Mouse (Mus musculus): ENCODE data around the gene Cdkn1a. TPM values are rescaled to one million over a fixed set of nuclear protein-coding genes. Genes with fewer than 3 reads are reported as not detected.
A peak's percentile ranks its signal among the peaks of the same experiment; 100 is the strongest.
"Not testable (repeated sequence)": the region's sequence is repeated elsewhere in the genome, so short reads cannot be mapped to it uniquely, and the experiment has no call there.

Cdkn1a gene
- 70.1 and 70.7 TPM in 2 replicates for polyA plus RNA-seq (2015; fragmentation: Nextera tagmentation; extraction: Ambion mirVana)

DNA sequence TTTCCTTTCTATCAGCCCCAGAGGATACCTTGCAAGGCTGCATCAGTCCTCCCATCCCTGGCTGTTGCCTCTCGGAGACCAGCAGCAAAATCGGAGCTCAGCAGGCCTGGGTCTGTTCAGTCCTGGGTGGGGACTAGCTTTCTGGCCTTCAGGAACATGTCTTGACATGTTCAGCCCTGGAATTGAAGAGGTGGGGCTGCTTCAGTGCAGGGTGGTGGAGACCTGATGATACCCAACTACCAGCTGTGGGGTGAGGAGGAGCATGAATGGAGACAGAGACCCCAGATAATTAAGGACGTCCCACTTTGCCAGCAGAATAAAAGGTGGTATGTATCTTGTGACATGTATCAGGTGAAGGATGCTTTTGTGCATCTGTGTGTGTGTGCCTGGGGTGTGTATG lies at the start of gene Cdkn1a:
Gene Cdkn1a, plus strand, starts transcription at position 201 of the 400 bp plus-strand sequence.
- Histone ChIP-seq H3K36me3 (ENCODE audit: control insufficient read depth, insufficient read depth) (no peaks in the 10 kb centered on the region), H3K4me1 (ENCODE audit: control insufficient read depth, insufficient read depth, low read length) (peaks cover 9% of the 10 kb centered on the region), H3K4me3 (ENCODE audit: low read length) (no peak within 1 kb of the TSS), H3K9me3 (replicated peaks; ENCODE audit: control insufficient read depth, low read length) (no peaks in the 10 kb centered on the region), H3K27me3 (ENCODE audit: control insufficient read depth, insufficient read depth, low read length) (peaks cover 12% of the 10 kb centered on the region), H3K9ac (ENCODE audit: low read length) (no peak within 1 kb of the TSS), H3K4me2 (ENCODE audit: low read depth, low read length) (no peak within 1 kb of the TSS), H3K27ac (ENCODE audit: low read length) (no peak within 1 kb of the TSS)
- 85% methylated on average over 3 of the region's 3 CpGs for WGBS
- ATAC-seq (replicated peaks; ENCODE audit: extremely low read depth, insufficient read depth, low FRiP score) = no peak

DNA sequence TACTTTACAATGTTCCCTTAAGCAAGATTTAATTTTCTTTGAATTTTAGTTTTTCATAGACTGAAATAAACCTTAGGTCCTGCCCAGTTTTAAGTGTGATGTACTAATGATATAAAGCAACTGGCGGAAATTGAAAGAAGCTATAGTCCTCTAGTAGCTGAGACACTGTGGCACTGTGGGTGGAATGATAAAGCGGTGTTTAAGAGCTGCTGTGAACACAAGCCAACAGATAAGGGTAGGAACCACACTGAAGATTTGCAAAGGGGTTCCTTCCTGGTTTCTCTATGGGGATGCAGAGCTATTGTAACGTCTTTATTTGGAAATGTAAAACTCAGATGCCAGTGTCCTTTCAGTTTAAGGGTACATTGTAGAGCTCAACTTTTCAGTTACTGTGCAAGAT lies 49.1 kb upstream of the Cdkn1a start:
- not testable (repeated sequence) for H3K27ac ChIP-seq (ENCODE audit: low read length); H3K4me2 ChIP-seq (ENCODE audit: low read depth, low read length); H3K9me3 ChIP-seq (replicated peaks; ENCODE audit: control insufficient read depth, low read length); H3K27me3 ChIP-seq (ENCODE audit: control insufficient read depth, insufficient read depth, low read length); H3K4me3 ChIP-seq (ENCODE audit: low read length); H3K9ac ChIP-seq (ENCODE audit: low read length); ATAC-seq (replicated peaks; ENCODE audit: extremely low read depth, insufficient read depth, low FRiP score)
- H3K4me1 ChIP-seq (ENCODE audit: control insufficient read depth, insufficient read depth, low read length) = peaks cover 21% of the 10 kb centered on the region
- peaks cover 62% of the 10 kb centered on the region for H3K36me3 ChIP-seq (ENCODE audit: control insufficient read depth, insufficient read depth)
- 45% methylated on average over 3 of the region's 3 CpGs for WGBS

DNA sequence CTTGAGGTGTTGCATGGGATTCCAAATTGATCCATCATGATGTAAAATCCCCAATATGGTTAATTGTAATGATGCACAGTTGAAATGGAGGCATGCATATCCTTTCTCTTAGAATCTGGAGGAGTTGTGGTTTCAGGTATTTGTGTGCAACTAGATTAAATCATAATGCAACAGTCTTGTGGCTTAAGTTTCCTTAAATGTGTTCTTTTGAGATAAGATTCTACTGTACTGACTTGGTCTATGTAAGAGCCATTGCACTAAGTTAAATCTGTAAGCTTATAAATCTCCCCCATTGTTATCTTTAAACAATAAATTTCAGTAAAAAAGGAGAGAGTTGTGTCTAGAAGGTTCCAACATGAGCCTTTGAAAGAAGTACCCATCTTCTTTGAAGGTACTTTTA lies 48.2 kb upstream of the Cdkn1a start:
- H3K36me3 ChIP-seq (ENCODE audit: control insufficient read depth, insufficient read depth) = peaks cover 59% of the 10 kb centered on the region
- H3K4me1 ChIP-seq (ENCODE audit: control insufficient read depth, insufficient read depth, low read length) = peaks cover 13% of the 10 kb centered on the region
- no peaks in the 10 kb centered on the region for H3K9me3 ChIP-seq (replicated peaks; ENCODE audit: control insufficient read depth, low read length)
- H3K4me2 ChIP-seq (ENCODE audit: low read depth, low read length) = no peak overlapping the region
- no peaks in the 10 kb centered on the region for H3K27me3 ChIP-seq (ENCODE audit: control insufficient read depth, insufficient read depth, low read length)
- no peak overlapping the region for H3K9ac ChIP-seq (ENCODE audit: low read length)
- no peak overlapping the region for H3K27ac ChIP-seq (ENCODE audit: low read length)
- no peak overlapping the region for H3K4me3 ChIP-seq (ENCODE audit: low read length)
- ATAC-seq (replicated peaks; ENCODE audit: extremely low read depth, insufficient read depth, low FRiP score) = no peak

DNA sequence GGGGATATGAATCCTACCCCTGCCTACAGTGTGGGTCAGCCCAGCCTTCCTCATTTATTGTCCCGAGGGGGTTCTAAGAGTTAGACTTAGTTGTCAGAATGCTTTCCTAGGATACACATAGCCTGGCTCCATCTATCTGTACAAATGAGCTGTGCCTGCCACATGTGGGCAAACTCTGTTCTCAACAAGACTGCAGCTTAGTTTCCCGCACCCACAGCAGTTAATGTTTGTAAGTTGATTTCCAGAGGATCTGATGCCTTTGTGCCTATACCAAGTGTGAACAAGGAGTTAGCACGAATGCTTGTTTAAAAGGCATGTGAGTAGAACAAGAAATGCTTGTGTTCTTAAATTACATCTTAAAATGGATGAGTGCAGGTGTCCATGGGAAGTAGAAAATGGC lies 47.2 kb upstream of the Cdkn1a start:
- no peak for ATAC-seq (replicated peaks; ENCODE audit: extremely low read depth, insufficient read depth, low FRiP score)
- no peak overlapping the region for H3K27ac ChIP-seq (ENCODE audit: low read length)
- H3K4me2 ChIP-seq (ENCODE audit: low read depth, low read length) = no peak overlapping the region
- WGBS = 89% methylated on average over 3 of the region's 3 CpGs
- no peaks in the 10 kb centered on the region for H3K9me3 ChIP-seq (replicated peaks; ENCODE audit: control insufficient read depth, low read length)
- peaks cover 12% of the 10 kb centered on the region for H3K4me1 ChIP-seq (ENCODE audit: control insufficient read depth, insufficient read depth, low read length)
- no peak overlapping the region for H3K9ac ChIP-seq (ENCODE audit: low read length)
- H3K4me3 ChIP-seq (ENCODE audit: low read length) = no peak overlapping the region
- no peaks in the 10 kb centered on the region for H3K27me3 ChIP-seq (ENCODE audit: control insufficient read depth, insufficient read depth, low read length)
- H3K36me3 ChIP-seq (ENCODE audit: control insufficient read depth, insufficient read depth) = peaks cover 57% of the 10 kb centered on the region

DNA sequence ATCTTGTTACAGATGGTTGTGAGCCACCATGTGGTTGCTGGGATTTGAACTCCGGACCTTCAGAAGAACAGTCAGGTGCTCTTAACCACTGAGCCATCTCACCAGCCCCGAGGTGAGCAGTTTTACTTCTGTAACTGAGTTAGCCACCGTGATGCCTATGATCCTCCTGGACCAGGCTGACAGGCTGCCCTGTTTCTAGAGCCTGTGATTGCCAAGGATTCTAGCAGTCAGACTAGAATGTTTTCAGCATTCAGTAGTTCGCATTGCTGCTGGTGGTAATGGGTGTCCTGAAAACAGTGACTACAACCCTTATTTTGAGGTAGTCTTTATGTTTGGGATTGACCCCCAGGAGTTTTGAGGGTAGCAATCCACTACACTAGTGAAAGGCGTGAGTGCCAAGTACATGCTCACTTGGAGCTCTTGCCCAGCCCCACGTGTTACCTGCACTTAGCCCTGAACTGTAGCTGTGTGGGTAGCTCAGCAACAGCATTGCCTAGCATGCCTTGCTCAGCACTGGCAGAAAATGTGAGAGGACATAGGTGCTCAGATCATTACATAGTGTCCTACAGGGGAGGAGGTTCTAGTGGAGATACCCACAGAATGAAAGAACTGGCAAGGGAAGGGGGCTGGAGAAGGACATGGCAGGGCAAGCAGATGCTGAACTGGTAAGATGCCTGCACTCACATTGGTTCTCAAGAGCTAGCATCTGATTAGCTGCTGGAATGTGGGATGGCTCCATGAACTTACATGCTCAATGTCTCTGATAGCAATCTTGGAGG lies 46.4 kb upstream of the Cdkn1a start:
- Histone ChIP-seq H3K4me2 (ENCODE audit: low read depth, low read length) (no peak overlapping the region), H3K9ac (ENCODE audit: low read length) (no peak overlapping the region), H3K4me3 (ENCODE audit: low read length) (no peak overlapping the region), H3K4me1 (ENCODE audit: control insufficient read depth, insufficient read depth, low read length) (peaks cover 13% of the 10 kb centered on the region), H3K27ac (ENCODE audit: low read length) (no peak overlapping the region), H3K36me3 (ENCODE audit: control insufficient read depth, insufficient read depth) (peaks cover 52% of the 10 kb centered on the region), H3K9me3 (replicated peaks; ENCODE audit: control insufficient read depth, low read length) (no peaks in the 10 kb centered on the region), H3K27me3 (ENCODE audit: control insufficient read depth, insufficient read depth, low read length) (no peaks in the 10 kb centered on the region)
- ATAC-seq (replicated peaks; ENCODE audit: extremely low read depth, insufficient read depth, low FRiP score) = no peak
- 83% methylated on average over 6 of the region's 6 CpGs for WGBS

DNA sequence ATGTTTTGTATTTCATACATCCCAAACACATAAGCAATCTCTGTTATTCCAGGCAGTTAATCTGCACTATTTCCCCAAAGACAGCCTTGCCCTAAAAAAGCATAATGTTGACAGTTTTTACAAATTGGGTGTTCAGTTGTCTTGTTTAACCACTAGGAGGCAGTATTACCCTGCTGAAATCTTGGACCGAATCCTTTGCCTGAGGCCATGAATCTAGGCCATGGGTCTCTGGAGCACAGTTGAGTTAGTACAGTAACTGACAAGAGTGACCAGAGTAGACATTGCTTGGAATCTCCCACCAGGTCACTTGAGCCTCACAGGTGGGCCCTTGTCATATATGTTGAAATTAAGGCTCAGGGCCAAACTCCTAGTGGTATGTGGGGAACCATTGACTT lies 45.9 kb upstream of the Cdkn1a start:
- H3K4me3 ChIP-seq (ENCODE audit: low read length) = no peak overlapping the region
- peaks cover 47% of the 10 kb centered on the region for H3K36me3 ChIP-seq (ENCODE audit: control insufficient read depth, insufficient read depth)
- no peak overlapping the region for H3K9ac ChIP-seq (ENCODE audit: low read length)
- no peak for ATAC-seq (replicated peaks; ENCODE audit: extremely low read depth, insufficient read depth, low FRiP score)
- H3K4me2 ChIP-seq (ENCODE audit: low read depth, low read length) = no peak overlapping the region
- peak overlapping the region; percentile 41; the same call in 1 of the 2 replicates for H3K27ac ChIP-seq (ENCODE audit: low read length)
- no peaks in the 10 kb centered on the region for H3K9me3 ChIP-seq (replicated peaks; ENCODE audit: control insufficient read depth, low read length)
- H3K4me1 ChIP-seq (ENCODE audit: control insufficient read depth, insufficient read depth, low read length) = peaks cover 10% of the 10 kb centered on the region
- no peaks in the 10 kb centered on the region for H3K27me3 ChIP-seq (ENCODE audit: control insufficient read depth, insufficient read depth, low read length)
- WGBS = 70% methylated on average over 1 of the region's 1 CpGs

DNA sequence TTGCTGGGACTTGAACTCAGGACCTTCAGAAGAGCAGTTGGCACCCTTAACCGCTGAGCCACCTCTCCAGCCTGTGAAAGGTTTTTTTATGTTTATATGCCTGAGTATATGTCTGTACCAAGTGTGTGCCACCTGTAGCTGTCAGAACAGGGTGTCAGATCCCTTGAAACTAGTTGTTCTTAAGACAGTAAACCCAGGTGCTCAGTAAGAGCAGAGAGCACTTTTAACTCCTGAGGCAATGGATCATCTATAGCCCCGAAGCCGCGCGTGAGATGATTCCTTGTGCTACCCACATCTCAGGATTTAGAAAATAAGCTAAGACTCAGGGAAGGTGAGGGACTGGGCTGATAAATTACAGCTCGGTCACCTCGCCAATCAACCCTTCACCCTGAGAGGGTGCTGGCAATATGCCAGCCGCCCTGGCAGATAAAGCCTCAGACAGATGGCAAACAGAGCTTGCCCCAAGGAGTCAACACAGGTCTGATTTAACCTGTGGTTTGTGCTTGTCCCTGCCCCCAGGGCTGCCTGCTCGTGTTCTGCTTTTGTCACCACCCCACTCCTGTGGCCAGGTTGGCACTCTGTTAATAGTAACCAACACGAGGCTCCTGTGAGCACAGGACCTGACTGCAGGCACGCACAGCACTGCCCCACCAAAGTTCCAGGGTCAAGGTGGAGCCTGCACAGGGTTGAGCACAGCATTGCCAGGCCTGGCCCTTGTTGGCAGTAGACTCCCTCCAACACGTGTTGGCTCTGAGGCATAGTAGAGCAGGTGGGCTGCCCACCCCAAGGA lies 44.8 kb upstream of the Cdkn1a start:
- peaks cover 39% of the 10 kb centered on the region for H3K36me3 ChIP-seq (ENCODE audit: control insufficient read depth, insufficient read depth)
- H3K27ac ChIP-seq (ENCODE audit: low read length) = peak overlapping the region; percentile 27
- no peaks in the 10 kb centered on the region for H3K27me3 ChIP-seq (ENCODE audit: control insufficient read depth, insufficient read depth, low read length)
- peak; percentile 21 for ATAC-seq (replicated peaks; ENCODE audit: extremely low read depth, insufficient read depth, low FRiP score)
- peaks cover 19% of the 10 kb centered on the region for H3K4me1 ChIP-seq (ENCODE audit: control insufficient read depth, insufficient read depth, low read length)
- no peaks in the 10 kb centered on the region for H3K9me3 ChIP-seq (replicated peaks; ENCODE audit: control insufficient read depth, low read length)
- H3K9ac ChIP-seq (ENCODE audit: low read length) = no peak overlapping the region
- no peak overlapping the region for H3K4me3 ChIP-seq (ENCODE audit: low read length)
- no peak overlapping the region for H3K4me2 ChIP-seq (ENCODE audit: low read depth, low read length)
- 52% methylated on average over 12 of the region's 12 CpGs for WGBS

DNA sequence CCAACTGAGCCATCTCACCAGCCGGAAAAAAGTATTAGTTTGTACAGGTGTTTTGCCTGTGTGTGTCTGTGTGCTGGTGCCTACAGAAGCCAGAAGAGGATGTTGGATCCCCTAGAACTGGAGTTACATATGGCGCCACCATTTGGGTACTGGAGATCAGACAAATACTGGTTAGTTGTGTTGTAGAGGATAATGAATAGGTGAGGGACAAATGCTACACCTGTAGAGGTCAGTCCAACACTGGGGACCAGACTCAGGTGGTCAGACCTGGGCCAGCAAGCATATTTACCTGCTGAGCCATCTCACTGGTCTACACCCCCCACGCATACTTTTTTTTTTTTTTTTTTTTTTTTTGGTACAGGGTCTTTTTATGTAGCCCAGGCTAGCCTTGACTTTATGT lies 43.9 kb upstream of the Cdkn1a start:
- 87% methylated on average over 2 of the region's 3 CpGs for WGBS
- no peak for ATAC-seq (replicated peaks; ENCODE audit: extremely low read depth, insufficient read depth, low FRiP score)
- Histone ChIP-seq H3K4me3 (ENCODE audit: low read length) (no peak overlapping the region), H3K4me1 (ENCODE audit: control insufficient read depth, insufficient read depth, low read length) (peaks cover 20% of the 10 kb centered on the region), H3K27ac (ENCODE audit: low read length) (no peak overlapping the region), H3K4me2 (ENCODE audit: low read depth, low read length) (no peak overlapping the region), H3K9ac (ENCODE audit: low read length) (no peak overlapping the region), H3K36me3 (ENCODE audit: control insufficient read depth, insufficient read depth) (peaks cover 37% of the 10 kb centered on the region), H3K9me3 (replicated peaks; ENCODE audit: control insufficient read depth, low read length) (no peaks in the 10 kb centered on the region), H3K27me3 (ENCODE audit: control insufficient read depth, insufficient read depth, low read length) (no peaks in the 10 kb centered on the region)

All from heart, embryonic 16.5 days (tissue).